Mouse (Mus musculus) testis, adult 2 months (tissue): ENCODE measurements around the gene Sec31a.

Experiments used
- CTCF ChIP-seq: fragments of 200-500 bp; IDR thresholded peaks from 2 replicates; pipeline ENCODE4 v1.5.1; 2012; ENCODE audit warnings: low read depth, mild to moderate bottlenecking, inconsistent platforms, low read length, moderate library complexity; ENCODE audit not compliant: control insufficient read depth, insufficient read depth, insufficient replicate concordance
- POLR2A ChIP-seq: fragments of 200-500 bp; IDR thresholded peaks from 2 replicates; pipeline ENCODE4 v1.6.1; 2012; ENCODE audit warnings: low read depth, mild to moderate bottlenecking, inconsistent platforms, low read length, moderate library complexity; ENCODE audit not compliant: control insufficient read depth

DNA sequence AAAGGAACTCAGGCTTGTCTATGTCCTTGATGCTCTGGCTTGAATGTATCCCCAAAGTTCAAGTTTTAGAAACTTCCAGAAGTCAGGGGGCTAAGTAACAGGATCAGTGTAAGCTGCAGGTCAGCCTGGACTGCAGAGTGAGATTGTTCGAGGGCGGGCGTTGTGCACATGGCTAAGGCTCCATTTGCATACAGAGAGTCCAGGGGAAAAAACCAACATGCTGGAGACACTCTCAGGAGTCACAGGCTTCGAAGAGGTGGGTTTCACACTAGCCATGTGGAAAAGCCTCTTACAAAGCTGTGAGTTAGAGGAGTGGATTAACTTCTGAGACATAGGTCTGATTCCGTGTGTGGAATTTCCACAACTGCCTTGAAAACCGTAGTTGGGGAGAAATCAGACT, 73.6 kb downstream of the Sec31a start:
- no peak for TF ChIP-seq CTCF
- TF ChIP-seq POLR2A, result no peak
